Mouse (Mus musculus) testis, adult 2 months (tissue): ENCODE data around the gene Syngr1.

Experiments used
- CTCF ChIP-seq: fragments of 200-500 bp; IDR thresholded peaks from 2 replicates; pipeline ENCODE4 v1.5.1; 2012; ENCODE audit warnings: low read depth, mild to moderate bottlenecking, inconsistent platforms, low read length, moderate library complexity; ENCODE audit not compliant: control insufficient read depth, insufficient read depth, insufficient replicate concordance
- POLR2A ChIP-seq: fragments of 200-500 bp; IDR thresholded peaks from 2 replicates; pipeline ENCODE4 v1.6.1; 2012; ENCODE audit warnings: low read depth, mild to moderate bottlenecking, inconsistent platforms, low read length, moderate library complexity; ENCODE audit not compliant: control insufficient read depth

GRCm38 (mm10) chr15:80079954-80080353, 11.2 kb upstream of the Syngr1 start:
- TF ChIP-seq CTCF (no peak), POLR2A (no peak)
